Mouse (Mus musculus) A20 (cell line): ENCODE results near the gene Pip5k1b.

Source experiments
- DNase-seq: peaks from one replicate; pipeline ENCODE4 v3.0.0-alpha.2; 2011; ENCODE audit warnings: low read depth, low spot score

Pip5k1b gene

DNA sequence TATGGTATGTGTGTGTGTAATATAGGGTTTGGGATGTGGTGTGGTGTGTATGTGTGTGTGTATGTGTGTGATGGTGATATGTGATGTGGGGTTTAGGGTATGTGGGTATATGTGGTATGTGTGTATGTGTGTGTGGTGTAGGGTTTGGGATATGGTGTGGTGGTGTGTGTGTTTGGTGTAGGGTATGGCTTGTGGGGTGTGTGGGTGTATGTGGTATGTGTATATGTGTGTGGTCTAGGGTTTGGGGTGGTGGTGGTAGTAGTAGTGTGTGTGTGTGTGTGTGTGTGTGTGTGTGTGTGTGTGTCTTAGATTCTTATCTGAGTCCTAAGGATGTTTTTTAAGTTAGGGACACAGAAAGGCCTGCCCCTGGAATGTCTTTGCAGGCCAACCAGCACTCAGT lies 37.3 kb downstream of the Pip5k1b start:
- DNase-seq: no peak

DNA sequence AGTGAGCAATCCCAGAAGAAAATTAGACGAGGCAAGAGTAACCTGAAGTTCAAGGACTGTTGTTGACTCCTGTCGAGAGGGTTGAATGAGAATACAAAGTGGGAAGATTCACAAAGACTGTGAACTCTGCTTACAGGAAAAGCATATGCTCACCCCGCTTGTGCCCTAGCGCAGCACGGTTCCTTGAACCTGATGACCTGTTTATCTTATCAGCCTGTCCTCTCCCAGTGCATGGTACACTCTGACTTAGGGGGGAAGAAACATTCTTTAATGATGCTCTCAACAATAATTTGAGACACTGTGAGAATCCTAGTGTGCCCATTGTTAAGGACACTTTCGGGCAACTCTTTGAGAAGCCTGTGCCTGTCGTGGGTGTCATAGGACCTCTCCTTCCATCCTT lies 38.6 kb downstream of the Pip5k1b start:
- no peak for DNase-seq

DNA sequence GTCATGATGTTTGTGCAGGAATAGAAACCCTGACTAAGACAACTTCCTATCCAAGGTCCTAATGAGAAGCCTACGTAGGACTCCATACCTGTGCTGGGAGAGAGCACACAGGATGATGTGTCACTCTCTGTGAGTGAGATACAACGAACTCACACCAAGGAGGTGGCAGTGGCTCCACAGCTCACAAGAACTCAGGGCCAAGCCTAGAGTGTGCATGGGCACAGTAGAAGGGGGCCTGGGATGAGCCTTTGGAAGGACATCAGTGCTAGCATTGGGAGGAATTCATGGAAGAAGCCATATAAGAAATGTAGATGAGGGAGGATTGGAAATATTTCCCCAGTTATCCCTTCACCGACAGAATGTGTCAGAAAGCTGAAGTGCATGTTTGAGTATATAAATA lies 39.7 kb downstream of the Pip5k1b start:
- DNase-seq: no peak

GRCm38 (mm10) chr19:24514661-24515642 lies 40.7 kb downstream of the Pip5k1b start:
- DNase-seq: no peak

- no peak for DNase-seq
Measured at GRCm38 (mm10) chr19:24513105-24513843, 42.4 kb downstream of the Pip5k1b start.

- DNase-seq: no peak
Measured at GRCm38 (mm10) chr19:24511939-24512338, 43.7 kb downstream of the Pip5k1b start.

DNA sequence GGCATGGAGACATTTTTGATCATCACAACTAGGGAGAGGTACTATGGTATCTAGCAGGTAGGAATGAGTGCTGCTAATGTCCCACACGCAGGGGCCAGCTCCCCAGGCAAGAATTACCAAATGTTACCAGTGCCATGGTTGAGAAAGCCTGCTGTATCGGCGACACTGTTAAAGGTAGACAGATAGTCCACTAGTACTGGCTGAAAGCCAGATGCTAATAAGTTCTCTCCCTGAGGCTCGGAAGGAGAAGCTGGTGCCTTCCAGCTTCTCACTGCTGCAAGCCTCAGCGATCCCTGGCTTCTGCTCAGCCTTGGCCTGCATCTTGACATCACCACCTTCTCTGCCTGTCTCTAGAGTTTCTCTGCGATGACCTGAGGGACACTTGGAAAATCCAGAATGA lies 46.3 kb downstream of the Pip5k1b start:
- no peak for DNase-seq

GRCm38 (mm10) chr19:24508087-24508767 lies 47.4 kb downstream of the Pip5k1b start:
- no peak for DNase-seq

GRCm38 (mm10) chr19:24502736-24503421 lies 52.8 kb downstream of the Pip5k1b start:
- DNase-seq: no peak

DNA sequence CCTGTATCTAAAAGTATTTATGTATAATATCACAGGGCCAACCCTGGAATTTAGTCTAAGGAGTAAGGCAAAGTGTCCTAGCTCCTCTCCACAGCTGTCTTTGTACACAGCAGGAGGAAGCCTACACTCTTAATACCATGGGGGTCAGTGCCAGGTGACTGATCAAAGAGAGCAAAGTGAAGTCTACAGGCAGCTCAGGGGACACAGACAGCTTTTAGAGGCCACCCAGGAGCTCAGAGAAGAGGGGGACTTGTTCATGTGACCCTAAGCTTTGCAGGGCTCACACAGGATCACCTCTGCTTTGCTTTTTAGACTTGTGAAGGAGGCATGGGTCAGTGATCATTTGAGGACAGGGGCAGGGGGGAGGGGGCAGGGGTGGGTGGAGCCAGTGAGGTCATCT lies 54.1 kb downstream of the Pip5k1b start:
- DNase-seq: no peak

DNA sequence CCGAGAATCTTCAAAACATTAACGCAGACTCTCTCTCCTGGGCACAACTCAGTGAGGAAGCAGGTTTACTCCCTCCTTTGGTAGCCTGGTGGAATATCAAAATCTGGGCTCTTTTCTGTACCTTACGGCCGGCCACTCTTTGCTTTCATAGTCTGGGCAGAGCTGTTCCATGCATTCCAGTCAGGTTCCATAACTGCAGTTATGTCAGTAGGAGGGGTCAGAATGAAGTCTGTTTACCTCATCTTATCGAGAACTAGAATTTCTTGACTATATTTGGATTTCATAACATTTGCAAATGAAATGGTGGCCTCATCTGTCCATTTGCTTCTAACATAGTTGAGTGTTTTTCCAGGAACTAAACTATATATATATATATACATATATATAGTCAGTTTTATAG lies 55.2 kb downstream of the Pip5k1b start:
- DNase-seq: no peak

DNA sequence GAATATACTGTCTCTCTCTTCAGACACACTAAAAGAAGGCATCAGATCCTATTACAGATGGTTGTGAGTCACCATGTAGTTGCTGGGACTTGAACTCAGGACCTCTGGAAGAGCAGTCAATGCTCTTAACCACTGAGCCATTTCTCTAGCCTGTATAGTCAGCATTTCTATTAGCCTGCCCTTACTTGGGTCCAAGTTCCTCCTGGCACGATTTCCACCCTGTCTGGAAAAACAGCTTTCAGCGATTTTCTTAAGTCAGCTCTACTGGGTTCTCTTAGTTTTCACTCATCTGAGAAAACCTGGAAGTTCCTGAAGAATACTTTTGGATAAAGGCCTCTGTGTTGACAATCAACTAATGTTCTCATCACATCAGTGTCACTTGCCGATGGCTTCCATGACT lies 56.4 kb downstream of the Pip5k1b start:
- DNase-seq: no peak

GRCm38 (mm10) chr19:24493887-24494286 lies 61.8 kb downstream of the Pip5k1b start:
- DNase-seq: no peak

DNA sequence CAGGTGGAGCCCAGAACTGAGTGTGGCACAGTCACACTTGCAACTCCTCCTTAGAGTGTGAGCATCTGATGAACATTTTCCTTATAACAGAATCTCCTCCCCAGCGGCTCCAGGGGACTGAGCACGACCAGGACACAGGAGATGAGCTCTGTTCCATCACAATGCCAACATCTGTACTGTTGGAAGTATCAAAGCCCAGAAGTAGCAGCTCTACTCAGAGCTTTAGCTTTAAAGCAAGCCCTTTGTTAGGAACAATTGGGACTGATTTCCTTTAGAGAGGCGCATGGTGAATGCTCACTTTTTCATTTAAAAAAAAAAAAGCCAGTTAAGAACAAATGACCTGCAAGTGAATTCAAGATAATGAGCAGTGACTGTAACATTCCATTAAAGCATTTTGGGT lies 63.8 kb downstream of the Pip5k1b start:
- no peak for DNase-seq

- no peak for DNase-seq
Measured at GRCm38 (mm10) chr19:24490275-24490674, 65.4 kb downstream of the Pip5k1b start.

- no peak for DNase-seq
Measured at GRCm38 (mm10) chr19:24486433-24487296, 69.0 kb downstream of the Pip5k1b start.

GRCm38 (mm10) chr19:24484612-24485194 lies 71.0 kb downstream of the Pip5k1b start:
- no peak for DNase-seq

DNA sequence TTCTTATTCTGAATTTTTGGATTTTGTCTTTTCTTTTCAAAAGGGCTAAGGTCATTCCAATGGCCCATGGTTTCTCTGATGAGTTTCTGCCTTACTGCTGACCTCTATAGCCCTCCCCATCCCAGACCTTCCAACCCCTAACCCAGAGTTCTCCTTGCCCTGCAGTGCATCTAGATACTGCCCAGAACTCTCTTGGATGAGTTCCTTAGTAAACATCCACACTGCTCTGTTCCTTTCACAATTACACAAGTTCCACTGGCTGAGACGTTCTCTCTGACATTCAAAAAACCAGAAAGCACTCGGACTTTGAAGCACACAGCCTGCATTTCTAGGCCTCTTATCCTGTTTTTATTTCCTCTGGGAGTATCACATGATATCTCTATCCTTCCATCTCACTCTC lies 74.8 kb downstream of the Pip5k1b start:
- DNase-seq: no peak

- peak; percentile 94 for DNase-seq
Measured at GRCm38 (mm10) chr19:24476929-24477882, 78.5 kb downstream of the Pip5k1b start, which contains the start of gene Fam122a. Gene Fam122a (minus strand): TSS chr19:24477356.
